Mouse (Mus musculus): ENCODE measurements around the gene Vps45.

- TF ChIP-seq GATA1 (IDR thresholded peaks at IDR 0.05; ENCODE audit: low read length): no peak
- TF ChIP-seq TAL1 (IDR thresholded peaks at IDR 0.05; ENCODE audit: low read length): no peak
Measured at GRCm38 (mm10) chr3:96087219-96087618, 29.0 kb upstream of the Vps45 start.
